Mouse (Mus musculus) CH12.LX (cell line): Measurements from ENCODE around the gene Fbxl17. TPM values are rescaled to one million over a fixed set of nuclear protein-coding genes. Genes with fewer than 3 reads are reported as not detected.

Source experiments
- DNase-seq: peaks from one replicate; pipeline ENCODE4 v3.0.0-alpha.2; 2013; ENCODE audit errors: extremely low read depth
- H3K27ac ChIP-seq: 2 replicates; pipeline ENCODE4 v1.5.1; 2012; ENCODE audit warnings: low read depth, mild to moderate bottlenecking, control low read depth, moderate library complexity; ENCODE audit not compliant: insufficient read depth
- H3K27me3 ChIP-seq: replicated peaks from 2 replicates; pipeline ENCODE3; 2012; ENCODE audit warnings: inconsistent platforms
- H3K36me3 ChIP-seq, 2 experiments: replicated peaks in 1 of 2; 2 replicates each; pipeline versions ENCODE3 to v1.6.1; 2012; ENCODE audit warnings: inconsistent platforms in 1 of 2, low read length in 1 of 2, mild to moderate bottlenecking in 1 of 2, mixed read lengths in 1 of 2, moderate library complexity in 1 of 2; ENCODE audit not compliant: control insufficient read depth in 1 of 2, insufficient read depth in 1 of 2
- H3K4me1 ChIP-seq, 2 experiments: 2 replicates each; pipeline ENCODE4 v1.6.1; 2012; ENCODE audit warnings: inconsistent platforms in 1 of 2, moderate library complexity in 1 of 2; ENCODE audit not compliant: insufficient read depth in 2 of 2, control insufficient read depth in 1 of 2
- H3K4me2 ChIP-seq: 2 replicates; pipeline ENCODE4 v1.6.1; 2012; ENCODE audit warnings: low read depth, mild to moderate bottlenecking, control low read depth; ENCODE audit not compliant: poor library complexity, insufficient read depth, severe bottlenecking
- H3K4me3 ChIP-seq, 3 experiments: fragments of 150-350 bp in 1 of 3; sonication (generic) in 1 of 3; replicated peaks in 1 of 3; 2 replicates each; pipeline versions ENCODE3 to v1.5.1; 2011 to 2012; ENCODE audit warnings: low read depth in 2 of 3, low read length in 2 of 3, mild to moderate bottlenecking in 2 of 3, moderate library complexity in 2 of 3, control low read depth in 1 of 3, improper control_type of control experiment in 1 of 3, inconsistent platforms in 1 of 3, mixed read lengths in 1 of 3; ENCODE audit not compliant: poor library complexity in 1 of 3
- H3K79me2 ChIP-seq: replicated peaks from 2 replicates; pipeline ENCODE4 v1.6.1; 2012; ENCODE audit warnings: mild to moderate bottlenecking, moderate library complexity; ENCODE audit not compliant: control insufficient read depth, poor library complexity, insufficient read depth, severe bottlenecking; ENCODE audit errors: extremely low read depth
- H3K9ac ChIP-seq: 2 replicates; pipeline ENCODE4 v1.6.1; 2012; ENCODE audit warnings: low read depth, mild to moderate bottlenecking, control low read depth, moderate library complexity; ENCODE audit not compliant: insufficient read depth
- H3K9me3 ChIP-seq: replicated peaks from 2 replicates; pipeline ENCODE3; 2012; ENCODE audit warnings: low read length, inconsistent platforms, mixed read lengths
- BHLHE40 ChIP-seq: IDR thresholded peaks from 2 replicates; pipeline ENCODE4 v1.6.1; 2011; ENCODE audit warnings: mild to moderate bottlenecking, low read depth, low read length, improper control_type of control experiment
- ELF1 ChIP-seq: IDR thresholded peaks from 2 replicates; pipeline ENCODE4 v1.6.1; 2014; ENCODE audit warnings: low read depth, mild to moderate bottlenecking, inconsistent platforms, low read length, improper control_type of control experiment
- HCFC1 ChIP-seq: IDR thresholded peaks from 2 replicates; pipeline ENCODE4 v1.6.1; 2012; ENCODE audit warnings: low read depth, mild to moderate bottlenecking, inconsistent platforms, low read length, improper control_type of control experiment
- JUN ChIP-seq: IDR thresholded peaks from 2 replicates; pipeline ENCODE4 v1.6.1; 2011; ENCODE audit warnings: low read depth, mild to moderate bottlenecking, low read length, improper control_type of control experiment, moderate library complexity; ENCODE audit not compliant: insufficient read depth
- KAT2A ChIP-seq: IDR thresholded peaks from 2 replicates; pipeline ENCODE4 v1.6.1; 2012; ENCODE audit warnings: low read length, improper control_type of control experiment, inconsistent platforms; ENCODE audit not compliant: insufficient replicate concordance
- MAX ChIP-seq: IDR thresholded peaks from 2 replicates; pipeline ENCODE4 v1.6.1; 2011; ENCODE audit warnings: low read length, improper control_type of control experiment
- PAX5 ChIP-seq: IDR thresholded peaks from 2 replicates; pipeline ENCODE4 v1.6.1; 2012; ENCODE audit warnings: low read length, inconsistent platforms, mixed read lengths
- RAD21 ChIP-seq: IDR thresholded peaks from 2 replicates; pipeline ENCODE4 v1.6.1; 2011; ENCODE audit warnings: low read depth, mild to moderate bottlenecking, low read length, improper control_type of control experiment, moderate library complexity
- SIN3A ChIP-seq: IDR thresholded peaks from 2 replicates; pipeline ENCODE4 v1.6.1; 2012; ENCODE audit warnings: low read length, improper control_type of control experiment, inconsistent platforms
- UBTF ChIP-seq: IDR thresholded peaks from 2 replicates; pipeline ENCODE4 v1.6.1; 2012; ENCODE audit warnings: low read depth, mild to moderate bottlenecking, inconsistent platforms, low read length, improper control_type of control experiment, moderate library complexity
- ZMIZ1 ChIP-seq: IDR thresholded peaks from 2 replicates; pipeline ENCODE4 v1.6.1; 2012; ENCODE audit warnings: low read depth, mild to moderate bottlenecking, inconsistent platforms, low read length, improper control_type of control experiment
- ZNF384 ChIP-seq: IDR thresholded peaks from 2 replicates; pipeline ENCODE4 v1.6.1; 2012; ENCODE audit warnings: low read depth, low read length, improper control_type of control experiment, inconsistent platforms
- dilution Hi-C: fragments of 300-500 bp; cut with MboI; formaldehyde crosslinking; loops from 2 replicates; pipeline ENCODE4 v1.14.3; 2020; ENCODE audit warnings: low sequenced_read_pairs; ENCODE audit not compliant: extremely low pct_unique_long_range_greater_than_20kb, extremely low pct_ligation_motif_present
- in situ Hi-C: fragments of 300-500 bp; cut with MboI; formaldehyde crosslinking; loops from 3 replicates; pipeline ENCODE4 v1.14.3; 2019; ENCODE audit warnings: low sequenced_read_pairs, low pct_ligation_motif_present, low pct_unique_long_range_greater_than_20kb, mixed read lengths
- polyA plus RNA-seq: library from polyadenylated mRNA; unstranded; fragments of >175 nt; gene quantifications from 2 replicates; pipeline ENCODE4 v1.2.1, GENCODE M21; 2012; ENCODE audit warnings: low read depth; ENCODE audit not compliant: insufficient read length
- total RNA-seq, 2 experiments: library from RNA; depleted of rRNA; stranded (reverse); fragments of 300-350 nt in 1 of 2; fragments of >200 nt in 1 of 2; gene quantifications; 2 replicates each; pipeline ENCODE4 v1.2.3; 2012 to 2014

The Fbxl17 gene
- total and polyA plus RNA-seq, 3 experiments = 4.0 to 6.9 (median 4.3) TPM

DNA sequence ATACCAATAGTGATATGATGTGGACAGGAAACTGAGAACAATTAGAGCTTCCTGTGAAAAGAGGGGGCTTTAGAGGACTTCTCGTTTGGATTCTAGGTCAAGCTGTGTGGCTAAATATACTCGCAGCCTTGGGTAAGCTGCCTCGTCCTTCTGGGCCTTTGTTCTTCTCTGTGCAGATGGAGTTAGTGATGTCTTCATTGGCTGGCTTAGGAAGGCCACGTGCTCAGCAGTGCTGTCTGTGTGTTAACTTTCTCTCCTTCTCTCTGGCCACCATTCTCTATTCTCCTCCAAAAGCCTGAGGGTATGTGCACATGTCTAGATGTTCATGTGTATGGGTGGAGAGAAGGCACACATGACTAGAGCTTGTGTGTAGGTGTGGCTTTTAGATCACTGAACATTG, 470.7 kb downstream of the Fbxl17 start:
- H3K9me3 ChIP-seq = no peaks in the 10 kb centered on the region
- no peaks in the 10 kb centered on the region for H3K27me3 ChIP-seq
- no peak overlapping the region for H3K27ac ChIP-seq
- no peaks in the 10 kb centered on the region for H3K79me2 ChIP-seq
- TF ChIP-seq HCFC1 = no peak
- peak; percentile 53; the same call in 1 of the 2 replicates for TF ChIP-seq MAX
- H3K36me3 ChIP-seq = no peaks in the 10 kb centered on the region
- DNase-seq = no peak
- in situ Hi-C loops (no loop called here), dilution Hi-C loops (no loop called here)
- H3K4me3 ChIP-seq = no peak overlapping the region
- H3K4me2 ChIP-seq = no peak overlapping the region
- H3K9ac ChIP-seq = no peak overlapping the region
- peaks cover 5 to 9% of the 10 kb centered on the region in 2 experiments for H3K4me1 ChIP-seq

DNA sequence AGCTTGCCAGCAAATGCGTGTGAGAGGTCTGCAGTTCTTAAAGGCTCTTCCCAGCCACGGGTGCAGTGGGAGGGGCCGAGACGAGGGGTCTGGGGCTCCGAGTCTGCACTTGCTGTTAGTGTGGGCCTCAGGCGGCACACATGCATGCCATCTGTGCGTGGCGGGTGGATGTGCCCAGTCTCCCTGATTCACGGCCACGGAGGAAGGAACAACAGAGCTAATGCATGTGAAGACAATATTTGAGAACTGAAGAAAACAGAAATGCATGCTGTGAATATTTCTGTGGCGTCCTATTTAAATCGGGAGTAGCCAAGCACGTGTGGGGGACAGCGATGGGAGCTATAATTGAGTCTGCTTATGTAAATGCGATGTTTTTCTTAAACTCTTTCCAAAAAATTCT, 474.6 kb downstream of the Fbxl17 start:
- H3K4me1 ChIP-seq = peaks cover 5 to 9% of the 10 kb centered on the region in 2 experiments
- no peaks in the 10 kb centered on the region for H3K9me3 ChIP-seq
- H3K4me3 ChIP-seq = no peak overlapping the region
- no peaks in the 10 kb centered on the region for H3K36me3 ChIP-seq
- no peaks in the 10 kb centered on the region for H3K27me3 ChIP-seq
- H3K4me2 ChIP-seq = no peak overlapping the region
- in situ Hi-C loops (no loop called here), dilution Hi-C loops (no loop called here)
- no peak overlapping the region for H3K9ac ChIP-seq
- H3K27ac ChIP-seq = no peak overlapping the region
- TF ChIP-seq BHLHE40 (0 out of 2 replicates have a peak, but pooled peaks have one; percentile 9), ELF1 (no peak), UBTF (no peak), KAT2A (no peak), RAD21 (no peak)
- H3K79me2 ChIP-seq = no peaks in the 10 kb centered on the region
- DNase-seq = no peak

DNA sequence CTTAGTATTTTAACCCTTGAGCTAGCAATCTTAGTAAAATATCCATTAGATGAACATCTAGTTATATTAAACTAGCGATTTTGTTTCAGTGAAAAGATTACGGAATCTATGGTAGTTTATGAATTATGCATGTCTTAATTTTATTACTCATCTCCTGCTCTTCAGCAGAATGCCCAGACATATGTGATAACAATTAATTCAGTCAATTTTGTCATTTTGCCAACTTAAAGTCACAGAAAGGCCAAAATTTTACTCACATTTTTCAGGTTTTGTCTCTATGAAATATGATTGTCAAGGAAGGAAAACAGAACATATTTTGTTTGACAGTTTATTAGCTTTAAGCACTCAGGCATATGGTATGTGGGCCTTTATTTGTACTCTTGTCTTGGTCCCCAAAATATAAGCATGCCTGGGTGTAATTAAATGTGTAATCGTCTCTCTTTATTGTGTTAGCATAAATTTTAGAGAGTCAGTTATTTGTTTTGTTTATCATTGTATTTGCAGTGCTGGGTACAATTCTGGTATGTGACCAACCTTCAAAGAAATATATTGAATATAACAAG, 482.1 kb downstream of the Fbxl17 start:
- H3K4me3 ChIP-seq = no peak overlapping the region
- in situ Hi-C loops = no loop called here
- no peaks in the 10 kb centered on the region for H3K79me2 ChIP-seq
- H3K36me3 ChIP-seq = no peaks in the 10 kb centered on the region
- dilution Hi-C loops = no loop called here
- no peaks in the 10 kb centered on the region for H3K9me3 ChIP-seq
- no peak overlapping the region for H3K9ac ChIP-seq
- TF ChIP-seq PAX5 (no peak), SIN3A (no peak), ZNF384 (no peak), JUN (no peak), MAX (no peak), ZMIZ1 (no peak)
- peaks cover 0 to 6% of the 10 kb centered on the region in 2 experiments; a peak in 1 of 4 replicates for H3K4me1 ChIP-seq
- H3K27ac ChIP-seq = no peak overlapping the region
- H3K27me3 ChIP-seq = no peaks in the 10 kb centered on the region
- no peak overlapping the region for H3K4me2 ChIP-seq
- no peak for DNase-seq
